Mouse (Mus musculus) testis, adult 2 months (tissue): ENCODE data around the gene Lix1. TPM values are rescaled to one million over a fixed set of nuclear protein-coding genes. Genes with fewer than 3 reads are reported as not detected.

Source experiments
- H3K27ac ChIP-seq: fragments of 200-500 bp; 2 replicates; pipeline ENCODE4 v1.5.1; 2012; ENCODE audit warnings: low read depth, low read length; ENCODE audit not compliant: control insufficient read depth, insufficient read depth
- H3K27me3 ChIP-seq: fragments of 200-500 bp; 2 replicates; pipeline ENCODE4 v1.6.1; 2012; ENCODE audit warnings: mild to moderate bottlenecking, low read length, moderate library complexity; ENCODE audit not compliant: control insufficient read depth, insufficient read depth
- H3K36me3 ChIP-seq: fragments of 200-500 bp; 2 replicates; pipeline ENCODE4 v1.6.1; 2012; ENCODE audit warnings: mild to moderate bottlenecking, low read length; ENCODE audit not compliant: control insufficient read depth, insufficient read depth
- H3K4me1 ChIP-seq: fragments of 200-500 bp; 2 replicates; pipeline ENCODE4 v1.6.1; 2012; ENCODE audit warnings: low read length; ENCODE audit not compliant: control insufficient read depth, insufficient read depth
- H3K4me3 ChIP-seq: fragments of 200-500 bp; 2 replicates; pipeline ENCODE4 v1.5.1; 2012; ENCODE audit warnings: low read depth, mild to moderate bottlenecking, low read length, moderate library complexity, mixed read lengths; ENCODE audit not compliant: control insufficient read depth
- CTCF ChIP-seq: fragments of 200-500 bp; IDR thresholded peaks from 2 replicates; pipeline ENCODE4 v1.5.1; 2012; ENCODE audit warnings: low read depth, mild to moderate bottlenecking, inconsistent platforms, low read length, moderate library complexity; ENCODE audit not compliant: control insufficient read depth, insufficient read depth, insufficient replicate concordance
- POLR2A ChIP-seq: fragments of 200-500 bp; IDR thresholded peaks from 2 replicates; pipeline ENCODE4 v1.6.1; 2012; ENCODE audit warnings: low read depth, mild to moderate bottlenecking, inconsistent platforms, low read length, moderate library complexity; ENCODE audit not compliant: control insufficient read depth
- polyA plus RNA-seq: library from polyadenylated mRNA; depleted of rRNA; stranded (reverse); fragments of >200 nt; gene quantifications from 2 replicates; pipeline ENCODE4 v1.2.3, GENCODE M21; 2012; rRNA removed

The Lix1 gene
- polyA plus RNA-seq, 1 experiment = 0.54 TPM

DNA sequence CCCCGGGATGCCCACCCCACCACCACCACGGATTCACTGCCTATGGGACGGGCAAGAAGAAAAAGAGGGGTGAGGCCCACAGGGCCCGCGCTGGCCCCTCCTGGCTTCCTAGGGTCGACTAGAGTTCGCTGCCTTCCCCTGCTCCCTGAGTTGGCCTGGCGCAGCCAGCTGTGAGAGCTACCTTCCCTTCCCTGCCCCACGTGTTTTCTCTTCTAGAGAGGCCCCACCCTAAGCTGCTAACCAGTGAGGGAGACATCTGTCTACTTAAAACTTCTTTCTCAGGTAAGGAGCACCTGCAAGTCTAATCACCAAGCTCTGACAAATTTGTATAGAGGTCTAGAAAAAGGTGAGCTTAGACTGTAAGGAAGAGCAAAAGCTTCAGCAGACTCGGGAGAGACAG is 104.2 kb downstream of the Lix1 start:
- H3K27ac ChIP-seq = no peak overlapping the region
- H3K36me3 ChIP-seq = no peaks in the 10 kb centered on the region
- H3K4me1 ChIP-seq = no peaks in the 10 kb centered on the region
- H3K27me3 ChIP-seq = no peaks in the 10 kb centered on the region
- H3K4me3 ChIP-seq = no peak overlapping the region
- TF ChIP-seq CTCF (no peak), POLR2A (no peak)

Other genes starting within 250 kb of the Lix1 start
- 4.6 and 5.7 TPM in 2 replicates for gene Riok2, start 28.4 kb upstream of the Lix1 start, polyA plus RNA-seq
- 2.6 and 3.5 TPM in 2 replicates for gene Lnpep, start 222.4 kb downstream of the Lix1 start, polyA plus RNA-seq